Mouse (Mus musculus): ENCODE results near the gene Gm37240. TPM values are rescaled to one million over a fixed set of nuclear protein-coding genes. Genes with fewer than 3 reads are reported as not detected.

Gm37240 gene
- polyA plus RNA-seq, 1 experiment from 2014 or later, result 3.3 TPM

DNA sequence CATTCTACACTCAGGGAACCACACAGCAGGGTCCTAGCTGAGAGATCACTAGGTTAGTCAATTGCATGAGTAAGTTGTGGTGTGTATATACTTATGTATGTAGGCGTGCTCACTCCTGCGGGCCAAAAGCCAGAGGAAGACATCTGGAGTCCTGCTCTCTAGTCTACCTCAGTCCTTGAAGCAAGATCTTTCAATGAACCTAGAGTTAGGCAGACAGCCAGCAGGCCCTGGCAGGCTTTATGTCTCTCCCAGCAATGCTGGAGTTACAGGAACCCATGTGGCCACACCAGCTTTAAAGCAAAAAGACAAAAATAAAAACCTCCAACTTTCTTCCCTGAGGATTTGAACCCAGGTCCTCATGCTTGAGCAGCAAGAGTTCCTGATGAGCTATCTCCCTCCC is 586.0 kb downstream of the Gm37240 start:
- no peak overlapping the region for H3K27ac ChIP-seq (ENCODE audit: low read depth, low read length)
- H3K4me1 ChIP-seq (replicated peaks; ENCODE audit: control insufficient read depth, insufficient read depth, low read length), result no peaks in the 10 kb centered on the region
- no peak for ATAC-seq
- H3K36me3 ChIP-seq (ENCODE audit: control insufficient read depth, insufficient read depth), result no peaks in the 10 kb centered on the region
- no peaks in the 10 kb centered on the region for H3K27me3 ChIP-seq (replicated peaks; ENCODE audit: control insufficient read depth, insufficient read depth, low read length)
- 80% methylated on average over 2 of the region's 2 CpGs for WGBS
- no peak overlapping the region for H3K4me2 ChIP-seq (replicated peaks; ENCODE audit: low read depth)
- no peak overlapping the region for H3K4me3 ChIP-seq (ENCODE audit: low read depth, low read length)
- H3K9me3 ChIP-seq (ENCODE audit: control insufficient read depth), result no peaks in the 10 kb centered on the region
- H3K9ac ChIP-seq (ENCODE audit: low read depth, low read length), result no peak overlapping the region
- TF ChIP-seq CTCF (IDR thresholded peaks at IDR 0.05; ENCODE audit: low read depth), result no peak

DNA sequence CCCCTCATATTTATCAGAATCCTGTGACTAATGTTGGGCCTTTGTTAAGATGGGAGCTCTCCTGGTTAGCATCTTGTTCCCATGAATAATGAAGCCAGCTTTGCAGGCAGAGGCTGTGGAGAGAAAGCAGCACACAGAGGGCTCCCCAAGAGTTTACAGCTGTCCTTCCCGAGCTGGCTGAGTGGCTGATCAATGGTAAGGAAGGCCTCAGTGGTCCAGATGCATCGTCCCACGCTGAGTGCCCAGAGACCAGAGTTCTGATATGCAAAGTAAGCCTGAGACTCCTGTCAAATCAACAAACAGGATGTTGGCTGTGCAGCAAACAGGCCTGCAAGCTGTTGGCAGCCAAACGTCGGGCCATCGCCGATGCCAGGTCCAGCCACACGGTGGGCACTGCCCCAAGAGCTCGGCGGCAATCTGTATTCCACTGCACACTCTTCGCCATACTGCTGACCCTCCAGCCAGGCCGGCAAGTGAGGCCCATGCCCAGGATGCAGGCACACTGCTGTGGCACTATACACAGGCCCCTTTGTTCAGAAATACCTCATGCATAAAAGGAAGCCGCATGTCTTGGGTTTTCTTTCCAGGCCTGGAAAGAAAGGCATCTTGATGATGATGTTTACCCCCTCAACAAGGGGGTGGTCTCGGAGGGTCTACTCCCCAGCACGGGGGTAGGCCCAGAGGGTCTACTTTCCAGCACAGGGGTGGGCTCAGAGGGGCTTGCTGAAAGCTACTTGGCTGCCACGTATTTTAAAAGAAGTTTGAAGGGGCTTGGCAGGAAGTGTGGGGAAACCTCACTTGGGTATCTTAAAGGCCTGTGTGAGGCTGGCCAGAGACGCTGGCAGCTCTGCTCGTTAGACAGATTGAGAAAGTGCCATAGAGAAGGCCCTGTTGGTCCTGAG is 587.4 kb downstream of the Gm37240 start:
- TF ChIP-seq CTCF (IDR thresholded peaks at IDR 0.05; ENCODE audit: low read depth), result no peak
- Histone ChIP-seq H3K4me2 (replicated peaks; ENCODE audit: low read depth) (no peak overlapping the region), H3K27me3 (replicated peaks; ENCODE audit: control insufficient read depth, insufficient read depth, low read length) (no peaks in the 10 kb centered on the region), H3K9me3 (ENCODE audit: control insufficient read depth) (no peaks in the 10 kb centered on the region), H3K4me3 (ENCODE audit: low read depth, low read length) (no peak overlapping the region), H3K36me3 (ENCODE audit: control insufficient read depth, insufficient read depth) (no peaks in the 10 kb centered on the region), H3K27ac (ENCODE audit: low read depth, low read length) (no peak overlapping the region), H3K4me1 (replicated peaks; ENCODE audit: control insufficient read depth, insufficient read depth, low read length) (no peaks in the 10 kb centered on the region), H3K9ac (ENCODE audit: low read depth, low read length) (no peak overlapping the region)
- WGBS, result 80% methylated on average over 18 of the region's 18 CpGs
- ATAC-seq, result no peak

DNA sequence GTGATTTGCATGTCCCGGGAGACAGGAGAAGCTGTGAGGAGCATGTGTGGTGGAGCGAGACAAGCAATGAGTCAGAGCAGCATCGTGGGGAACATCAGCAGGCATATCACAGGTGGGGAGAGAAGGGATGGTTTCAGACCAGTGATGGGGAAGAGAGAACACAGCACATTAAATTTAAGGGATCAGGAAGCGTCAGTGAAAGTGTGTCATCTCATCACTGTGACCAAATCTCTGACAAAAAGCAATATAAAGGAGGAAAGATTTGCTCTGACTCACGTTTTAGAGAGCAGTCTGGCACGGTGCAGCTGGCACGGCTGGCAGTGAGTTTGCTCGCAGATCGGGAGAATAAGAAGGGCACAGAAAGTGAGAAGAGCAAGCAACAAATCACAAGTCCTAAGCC is 592.1 kb downstream of the Gm37240 start:
- no peak for TF ChIP-seq CTCF (IDR thresholded peaks at IDR 0.05; ENCODE audit: low read depth)
- Histone ChIP-seq H3K36me3 (ENCODE audit: control insufficient read depth, insufficient read depth) (no peaks in the 10 kb centered on the region), H3K9me3 (ENCODE audit: control insufficient read depth) (no peaks in the 10 kb centered on the region), H3K4me2 (replicated peaks; ENCODE audit: low read depth) (no peak overlapping the region), H3K9ac (ENCODE audit: low read depth, low read length) (no peak overlapping the region), H3K4me1 (replicated peaks; ENCODE audit: control insufficient read depth, insufficient read depth, low read length) (no peaks in the 10 kb centered on the region), H3K4me3 (ENCODE audit: low read depth, low read length) (no peak overlapping the region), H3K27me3 (replicated peaks; ENCODE audit: control insufficient read depth, insufficient read depth, low read length) (no peaks in the 10 kb centered on the region), H3K27ac (ENCODE audit: low read depth, low read length) (no peak overlapping the region)
- ATAC-seq, result no peak
- WGBS, result 83% methylated on average over 9 of the region's 9 CpGs

DNA sequence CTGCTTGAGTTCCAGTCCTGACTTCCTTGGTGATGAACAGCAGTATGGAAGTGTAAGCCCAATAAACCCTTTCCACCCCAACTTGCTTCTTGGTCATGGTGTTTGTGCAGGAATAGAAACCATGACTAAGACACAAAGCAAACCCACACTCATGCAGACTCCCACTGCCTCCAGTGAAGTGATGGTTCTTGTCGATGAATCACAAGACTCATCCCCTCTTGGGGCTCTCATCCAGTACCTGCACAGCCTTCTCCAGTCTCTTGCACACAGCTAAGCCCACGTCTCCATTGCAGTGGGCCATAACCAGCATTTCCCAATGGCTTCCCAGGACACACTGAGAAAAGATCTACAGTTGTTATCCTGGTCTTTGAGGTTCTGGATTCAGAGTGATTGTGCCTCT is 599.7 kb downstream of the Gm37240 start:
- no peaks in the 10 kb centered on the region for H3K36me3 ChIP-seq (ENCODE audit: control insufficient read depth, insufficient read depth)
- 59% methylated on average over 2 of the region's 2 CpGs for WGBS
- H3K4me2 ChIP-seq (replicated peaks; ENCODE audit: low read depth), result no peak overlapping the region
- TF ChIP-seq CTCF (IDR thresholded peaks at IDR 0.05; ENCODE audit: low read depth), result no peak
- no peaks in the 10 kb centered on the region for H3K4me1 ChIP-seq (replicated peaks; ENCODE audit: control insufficient read depth, insufficient read depth, low read length)
- no peak for ATAC-seq
- H3K9ac ChIP-seq (ENCODE audit: low read depth, low read length), result no peak overlapping the region
- H3K4me3 ChIP-seq (ENCODE audit: low read depth, low read length), result no peak overlapping the region
- H3K9me3 ChIP-seq (ENCODE audit: control insufficient read depth), result no peaks in the 10 kb centered on the region
- H3K27ac ChIP-seq (ENCODE audit: low read depth, low read length), result no peak overlapping the region
- H3K27me3 ChIP-seq (replicated peaks; ENCODE audit: control insufficient read depth, insufficient read depth, low read length), result no peaks in the 10 kb centered on the region

DNA sequence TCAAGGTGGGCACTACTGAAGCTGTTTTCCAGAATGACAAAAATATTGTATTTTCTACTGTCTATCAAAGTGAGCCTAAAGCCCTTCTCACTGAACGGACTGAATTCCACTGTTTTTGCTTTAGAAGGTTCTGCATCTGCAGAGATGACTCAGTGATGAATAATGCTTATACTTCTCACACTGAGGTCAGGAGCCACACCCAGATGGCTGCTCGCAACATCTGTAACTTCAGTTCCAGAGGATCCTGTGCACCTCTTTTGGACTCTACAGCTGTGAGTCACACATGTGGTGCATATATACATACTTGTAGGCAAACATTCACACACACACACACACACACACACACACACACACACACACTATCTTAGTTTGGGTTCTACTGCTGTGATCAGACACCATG is 602.8 kb downstream of the Gm37240 start:
- no peak overlapping the region for H3K9ac ChIP-seq (ENCODE audit: low read depth, low read length)
- no peaks in the 10 kb centered on the region for H3K36me3 ChIP-seq (ENCODE audit: control insufficient read depth, insufficient read depth)
- no peaks in the 10 kb centered on the region for H3K27me3 ChIP-seq (replicated peaks; ENCODE audit: control insufficient read depth, insufficient read depth, low read length)
- ATAC-seq, result no peak
- H3K4me2 ChIP-seq (replicated peaks; ENCODE audit: low read depth), result no peak overlapping the region
- no peak overlapping the region for H3K4me3 ChIP-seq (ENCODE audit: low read depth, low read length)
- no peaks in the 10 kb centered on the region for H3K4me1 ChIP-seq (replicated peaks; ENCODE audit: control insufficient read depth, insufficient read depth, low read length)
- H3K27ac ChIP-seq (ENCODE audit: low read depth, low read length), result no peak overlapping the region
- WGBS, result 86% methylated on average over 2 of the region's 2 CpGs
- no peak for TF ChIP-seq CTCF (IDR thresholded peaks at IDR 0.05; ENCODE audit: low read depth)
- no peaks in the 10 kb centered on the region for H3K9me3 ChIP-seq (ENCODE audit: control insufficient read depth)

DNA sequence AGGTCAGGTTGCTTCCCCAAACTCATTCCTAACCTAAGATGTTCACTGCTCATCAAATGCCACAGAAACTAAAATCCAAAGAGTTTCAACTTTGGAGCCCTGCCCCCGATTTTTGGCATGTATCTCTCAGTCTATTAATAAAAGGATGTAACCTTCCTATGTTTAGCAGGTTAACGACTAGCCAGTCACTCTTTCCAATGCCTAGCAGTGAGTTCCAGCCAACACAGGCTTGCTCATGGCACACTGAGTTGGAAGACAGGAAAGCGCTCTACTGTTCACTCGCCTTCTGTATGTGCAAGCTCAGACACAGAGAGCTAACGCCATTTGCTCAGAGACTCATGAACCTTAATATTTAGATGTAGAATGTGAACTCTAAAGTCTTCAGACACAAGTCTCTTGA is 604.5 kb downstream of the Gm37240 start:
- no peaks in the 10 kb centered on the region for H3K27me3 ChIP-seq (replicated peaks; ENCODE audit: control insufficient read depth, insufficient read depth, low read length)
- no peaks in the 10 kb centered on the region for H3K36me3 ChIP-seq (ENCODE audit: control insufficient read depth, insufficient read depth)
- no peaks in the 10 kb centered on the region for H3K9me3 ChIP-seq (ENCODE audit: control insufficient read depth)
- no peak for ATAC-seq
- H3K4me3 ChIP-seq (ENCODE audit: low read depth, low read length), result no peak overlapping the region
- TF ChIP-seq CTCF (IDR thresholded peaks at IDR 0.05; ENCODE audit: low read depth), result no peak
- H3K9ac ChIP-seq (ENCODE audit: low read depth, low read length), result no peak overlapping the region
- H3K4me2 ChIP-seq (replicated peaks; ENCODE audit: low read depth), result no peak overlapping the region
- H3K27ac ChIP-seq (ENCODE audit: low read depth, low read length), result no peak overlapping the region
- no peaks in the 10 kb centered on the region for H3K4me1 ChIP-seq (replicated peaks; ENCODE audit: control insufficient read depth, insufficient read depth, low read length)
- 87% methylated on average over 5 of the region's 5 CpGs for WGBS

All from intestine, postnatal 0 days (tissue).